Mouse (Mus musculus) midbrain, embryonic 16.5 days (tissue): ENCODE results near the gene Serinc3. TPM values are rescaled to one million over a fixed set of nuclear protein-coding genes. Genes with fewer than 3 reads are reported as not detected.

Experiments
- ATAC-seq: fragments of 200-750 bp; cut with Nextera tagmentation; 2 replicates; pipeline ENCODE4 v1.8.0; 2017; ENCODE audit warnings: moderate TSS enrichment
- H3K27ac ChIP-seq: fragments of 300-500 bp; sonication (generic); 2 replicates; pipeline ENCODE4 v1.5.1; 2014; ENCODE audit warnings: mild to moderate bottlenecking, low read length, mixed read lengths
- H3K27me3 ChIP-seq: fragments of 300-500 bp; sonication (generic); 2 replicates; pipeline ENCODE4 v1.6.1; 2014; ENCODE audit warnings: low read depth, low read length, mixed read lengths; ENCODE audit not compliant: control insufficient read depth, insufficient read depth
- H3K36me3 ChIP-seq: fragments of 300-500 bp; sonication (generic); 2 replicates; pipeline ENCODE4 v1.6.1; 2014; ENCODE audit warnings: mild to moderate bottlenecking, low read length, moderate library complexity, mixed read lengths; ENCODE audit not compliant: control insufficient read depth, insufficient read depth
- H3K4me1 ChIP-seq: fragments of 300-500 bp; sonication (generic); 2 replicates; pipeline ENCODE4 v1.6.1; 2014; ENCODE audit warnings: mild to moderate bottlenecking, low read length, mixed read lengths; ENCODE audit not compliant: control insufficient read depth, insufficient read depth
- H3K4me2 ChIP-seq: fragments of 300-500 bp; sonication (generic); 2 replicates; pipeline ENCODE4 v1.6.1; 2014; ENCODE audit warnings: mild to moderate bottlenecking, low read length, mixed read lengths
- H3K4me3 ChIP-seq: fragments of 300-500 bp; sonication (generic); 2 replicates; pipeline ENCODE4 v1.5.1; 2014; ENCODE audit warnings: low read depth, mild to moderate bottlenecking, low read length, moderate library complexity, mixed read lengths
- H3K9ac ChIP-seq: fragments of 300-500 bp; sonication (generic); 2 replicates; pipeline ENCODE4 v1.6.1; 2014; ENCODE audit warnings: low read depth, low read length, mixed read lengths
- H3K9me3 ChIP-seq: fragments of 300-500 bp; sonication (generic); replicated peaks from 2 replicates; pipeline ENCODE4 v1.6.1; 2014; ENCODE audit warnings: mild to moderate bottlenecking, low read length, mixed read lengths; ENCODE audit not compliant: control insufficient read depth, poor library complexity, severe bottlenecking
- WGBS: fragments of 180-500 bp; shearing (Covaris S2); extraction: QIAGEN DNeasy Blood & Tissue Kit; methylation state at CpG from one replicate; pipeline ENCODE4 v1.1.7; 2014; 5-methylcytosine and 5-hydroxymethylcytosine counted together
- polyA plus RNA-seq: library from polyadenylated mRNA; unstranded; fragments of >200 nt; fragmentation: Nextera tagmentation; extraction: Ambion mirVana; gene quantifications from 2 replicates; pipeline ENCODE4 v1.2.1, GENCODE M21; 2015

Serinc3 gene
- polyA plus RNA-seq, 1 experiment from 2014 or later: 36.4 TPM

- H3K4me1 ChIP-seq: no peaks in the 10 kb centered on the region
- H3K36me3 ChIP-seq: peaks cover 44% of the 10 kb centered on the region
- 97% methylated on average over 4 of the region's 4 CpGs for WGBS
- no peaks in the 10 kb centered on the region for H3K9me3 ChIP-seq
- no peak overlapping the region for H3K4me2 ChIP-seq
- no peak overlapping the region for H3K27ac ChIP-seq
- no peak for ATAC-seq
- H3K4me3 ChIP-seq: no peak overlapping the region
- no peak overlapping the region for H3K9ac ChIP-seq
- no peaks in the 10 kb centered on the region for H3K27me3 ChIP-seq
Measured at GRCm38 (mm10) chr2:163617874-163618273, 27.1 kb downstream of the Serinc3 start.

- 82% methylated on average over 3 of the region's 3 CpGs for WGBS
- no peak overlapping the region for H3K27ac ChIP-seq
- no peak overlapping the region for H3K4me3 ChIP-seq
- H3K4me1 ChIP-seq: no peaks in the 10 kb centered on the region
- H3K36me3 ChIP-seq: peaks cover 43% of the 10 kb centered on the region
- ATAC-seq: no peak
- H3K9me3 ChIP-seq: no peaks in the 10 kb centered on the region
- H3K9ac ChIP-seq: no peak overlapping the region
- no peaks in the 10 kb centered on the region for H3K27me3 ChIP-seq
- H3K4me2 ChIP-seq: no peak overlapping the region
Measured at GRCm38 (mm10) chr2:163617232-163617863, 27.6 kb downstream of the Serinc3 start.

- H3K36me3 ChIP-seq: peaks cover 43% of the 10 kb centered on the region
- 81% methylated on average over 3 of the region's 3 CpGs for WGBS
Measured at GRCm38 (mm10) chr2:163616652-163617227, 28.2 kb downstream of the Serinc3 start.

GRCm38 (mm10) chr2:163615906-163616651, 28.9 kb downstream of the Serinc3 start:
- WGBS: 93% methylated on average over 4 of the region's 4 CpGs
- peaks cover 41% of the 10 kb centered on the region for H3K36me3 ChIP-seq
- ATAC-seq: no peak
- H3K4me2 ChIP-seq: no peak overlapping the region
- no peak overlapping the region for H3K4me3 ChIP-seq
- H3K27ac ChIP-seq: no peak overlapping the region
- H3K9ac ChIP-seq: no peak overlapping the region
- H3K27me3 ChIP-seq: no peaks in the 10 kb centered on the region
- H3K9me3 ChIP-seq: no peaks in the 10 kb centered on the region
- H3K4me1 ChIP-seq: no peaks in the 10 kb centered on the region

More at GRCm38 (mm10) chr2:163616652-163617227, 28.2 kb downstream of the Serinc3 start:
- ATAC-seq: no peak
- Histone ChIP-seq H3K4me3 (no peak overlapping the region), H3K4me1 (no peaks in the 10 kb centered on the region), H3K27me3 (no peaks in the 10 kb centered on the region), H3K9ac (no peak overlapping the region), H3K27ac (no peak overlapping the region), H3K9me3 (no peaks in the 10 kb centered on the region), H3K4me2 (no peak overlapping the region)

GRCm38 (mm10) chr2:163615401-163615800, 29.5 kb downstream of the Serinc3 start:
- Histone ChIP-seq H3K9ac (no peak overlapping the region), H3K36me3 (peaks cover 42% of the 10 kb centered on the region), H3K9me3 (no peaks in the 10 kb centered on the region), H3K4me1 (no peaks in the 10 kb centered on the region), H3K4me2 (no peak overlapping the region), H3K27ac (no peak overlapping the region), H3K27me3 (no peaks in the 10 kb centered on the region), H3K4me3 (no peak overlapping the region)
- ATAC-seq: no peak
- 95% methylated on average over 9 of the region's 9 CpGs for WGBS

- no peak overlapping the region for H3K4me2 ChIP-seq
- no peak overlapping the region for H3K4me3 ChIP-seq
- ATAC-seq: no peak
- no peak overlapping the region for H3K27ac ChIP-seq
- no peaks in the 10 kb centered on the region for H3K9me3 ChIP-seq
- H3K27me3 ChIP-seq: no peaks in the 10 kb centered on the region
- H3K9ac ChIP-seq: no peak overlapping the region
- H3K4me1 ChIP-seq: no peaks in the 10 kb centered on the region
- WGBS: 94% methylated on average over 4 of the region's 4 CpGs
- peaks cover 29% of the 10 kb centered on the region for H3K36me3 ChIP-seq
Measured at GRCm38 (mm10) chr2:163613990-163614389, 30.9 kb downstream of the Serinc3 start.

GRCm38 (mm10) chr2:163613206-163613605, 31.7 kb downstream of the Serinc3 start:
- ATAC-seq: no peak
- 97% methylated on average over 5 of the region's 5 CpGs for WGBS
- Histone ChIP-seq H3K36me3 (peaks cover 26% of the 10 kb centered on the region), H3K4me1 (no peaks in the 10 kb centered on the region), H3K27me3 (no peaks in the 10 kb centered on the region), H3K27ac (no peak overlapping the region), H3K4me3 (no peak overlapping the region), H3K9me3 (no peaks in the 10 kb centered on the region), H3K9ac (no peak overlapping the region), H3K4me2 (no peak overlapping the region)

- no peaks in the 10 kb centered on the region for H3K4me1 ChIP-seq
- no peak overlapping the region for H3K27ac ChIP-seq
- no peaks in the 10 kb centered on the region for H3K27me3 ChIP-seq
- peaks cover 31% of the 10 kb centered on the region for H3K36me3 ChIP-seq
- WGBS: 90% methylated on average over 9 of the region's 9 CpGs
- no peak overlapping the region for H3K9ac ChIP-seq
- H3K4me2 ChIP-seq: no peak overlapping the region
- H3K4me3 ChIP-seq: no peak overlapping the region
- ATAC-seq: no peak
- no peaks in the 10 kb centered on the region for H3K9me3 ChIP-seq
Measured at GRCm38 (mm10) chr2:163611176-163611575, 33.8 kb downstream of the Serinc3 start.
